Mouse (Mus musculus): ENCODE measurements around the gene Wdr20. TPM values are rescaled to one million over a fixed set of nuclear protein-coding genes. Genes with fewer than 3 reads are reported as not detected.
"Not testable (repeated sequence)": the region's sequence is repeated elsewhere in the genome, so short reads cannot be mapped to it uniquely, and the experiment has no call there.

Wdr20 gene
- total and polyA plus RNA-seq, 2 experiments from 2014 or later: 16.2 to 38.7 TPM

DNA sequence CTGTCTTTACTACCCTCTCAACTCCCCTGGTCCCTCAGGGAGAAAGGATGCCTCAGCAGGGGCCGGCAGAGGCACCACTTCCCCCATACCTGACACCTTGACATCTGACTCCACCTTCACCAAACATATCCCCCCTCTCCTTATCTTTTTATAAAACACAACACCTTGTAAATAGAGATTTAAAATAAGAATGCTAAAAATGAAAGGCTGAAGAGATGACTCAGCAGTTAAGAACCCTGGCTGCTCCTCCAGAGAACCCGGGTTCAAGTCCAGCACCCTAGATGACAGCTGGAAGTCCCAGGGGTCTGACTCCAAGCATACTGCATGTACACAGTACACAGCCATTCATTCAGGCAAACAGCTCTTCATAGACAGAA is 38.6 kb upstream of the Wdr20 start:
- H3K27me3 ChIP-seq (ENCODE audit: insufficient read depth, low read length): no peaks in the 10 kb centered on the region
- WGBS: 52% methylated on average over 2 of the region's 2 CpGs
- DNase-seq (ENCODE audit: low spot score) (no peak), ATAC-seq (ENCODE audit: low FRiP score) (no peak)
- no peak overlapping the region for H3K4me2 ChIP-seq (ENCODE audit: low read depth, low read length, poor library complexity, severe bottlenecking)
- no peak for TF ChIP-seq CTCF (IDR thresholded peaks at IDR 0.05)
- no peaks in the 10 kb centered on the region for H3K9me3 ChIP-seq (ENCODE audit: low read length)
- H3K4me1 ChIP-seq (ENCODE audit: insufficient read depth, low read length): no peaks in the 10 kb centered on the region; the same call in 1 of the 2 replicates
- H3K36me3 ChIP-seq (ENCODE audit: insufficient read depth, low read length): 0 out of 2 replicates have a peak, but pooled peaks cover 5% of the 10 kb centered on the region
- H3K9ac ChIP-seq (replicated peaks; ENCODE audit: low read length, poor library complexity, severe bottlenecking): no peak overlapping the region
- no peak overlapping the region for H3K4me3 ChIP-seq (ENCODE audit: low read depth, low read length)
- H3K27ac ChIP-seq (ENCODE audit: low read depth, low read length): no peak overlapping the region

DNA sequence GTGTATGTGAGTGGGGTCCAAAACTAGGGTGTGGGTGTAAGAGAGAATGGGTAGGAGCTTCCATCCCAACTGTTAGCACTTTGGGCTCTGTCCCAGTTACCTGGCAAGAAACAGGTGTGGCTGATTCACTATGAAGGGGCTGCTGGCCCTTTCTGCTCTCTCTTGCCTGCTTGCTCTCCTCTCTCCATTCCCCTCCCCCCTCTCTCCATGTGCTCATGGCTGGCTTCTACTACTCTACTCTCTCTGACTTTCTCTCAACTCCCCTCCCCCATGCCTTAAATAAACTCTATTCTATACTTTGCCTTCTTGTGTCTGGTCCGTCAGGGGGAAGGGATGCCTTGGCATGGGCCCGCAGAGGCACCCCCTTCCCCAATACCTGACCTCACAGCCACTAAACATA is 37.0 kb upstream of the Wdr20 start:
- Histone ChIP-seq H3K4me3 (ENCODE audit: low read depth, low read length) (no peak overlapping the region), H3K4me1 (ENCODE audit: insufficient read depth, low read length) (no peaks in the 10 kb centered on the region; the same call in 1 of the 2 replicates), H3K36me3 (ENCODE audit: insufficient read depth, low read length) (no peaks in the 10 kb centered on the region), H3K27me3 (ENCODE audit: insufficient read depth, low read length) (no peaks in the 10 kb centered on the region), H3K27ac (ENCODE audit: low read depth, low read length) (no peak overlapping the region), H3K9ac (replicated peaks; ENCODE audit: low read length, poor library complexity, severe bottlenecking) (no peak overlapping the region), H3K4me2 (ENCODE audit: low read depth, low read length, poor library complexity, severe bottlenecking) (no peak overlapping the region), H3K9me3 (ENCODE audit: low read length) (no peaks in the 10 kb centered on the region)
- ATAC-seq (ENCODE audit: low FRiP score): no peak
- no peak for TF ChIP-seq CTCF (IDR thresholded peaks at IDR 0.05)
- WGBS: 64% methylated on average over 2 of the region's 2 CpGs
- DNase-seq (ENCODE audit: low spot score): no peak

DNA sequence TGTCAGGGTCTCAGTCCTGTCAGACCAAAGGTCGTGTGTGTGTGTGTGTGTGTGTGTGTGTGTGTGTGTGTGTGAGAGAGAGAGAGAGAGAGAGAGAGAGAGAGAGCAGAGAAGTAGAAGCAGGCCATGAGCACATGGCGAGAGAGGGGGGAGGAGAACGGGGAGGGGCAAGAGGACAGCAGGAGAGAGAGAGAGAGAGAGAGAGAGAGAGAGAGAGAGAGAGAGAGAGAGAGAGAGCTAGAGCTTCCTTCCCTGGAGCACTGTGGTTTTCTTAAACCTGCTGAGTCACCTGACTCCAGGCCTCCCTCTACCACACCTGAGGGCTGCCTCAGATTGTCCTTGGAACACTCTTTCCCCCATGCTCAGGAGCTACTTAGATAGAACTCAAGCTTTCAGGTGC is 36.4 kb upstream of the Wdr20 start:
- H3K9ac ChIP-seq (replicated peaks; ENCODE audit: low read length, poor library complexity, severe bottlenecking); H3K27me3 ChIP-seq (ENCODE audit: insufficient read depth, low read length); H3K4me3 ChIP-seq (ENCODE audit: low read depth, low read length); H3K36me3 ChIP-seq (ENCODE audit: insufficient read depth, low read length); H3K4me1 ChIP-seq (ENCODE audit: insufficient read depth, low read length); DNase-seq (ENCODE audit: low spot score); H3K9me3 ChIP-seq (ENCODE audit: low read length); ATAC-seq (ENCODE audit: low FRiP score); H3K4me2 ChIP-seq (ENCODE audit: low read depth, low read length, poor library complexity, severe bottlenecking); H3K27ac ChIP-seq (ENCODE audit: low read depth, low read length): not testable (repeated sequence)
- 36% methylated on average over 2 of the region's 3 CpGs for WGBS

DNA sequence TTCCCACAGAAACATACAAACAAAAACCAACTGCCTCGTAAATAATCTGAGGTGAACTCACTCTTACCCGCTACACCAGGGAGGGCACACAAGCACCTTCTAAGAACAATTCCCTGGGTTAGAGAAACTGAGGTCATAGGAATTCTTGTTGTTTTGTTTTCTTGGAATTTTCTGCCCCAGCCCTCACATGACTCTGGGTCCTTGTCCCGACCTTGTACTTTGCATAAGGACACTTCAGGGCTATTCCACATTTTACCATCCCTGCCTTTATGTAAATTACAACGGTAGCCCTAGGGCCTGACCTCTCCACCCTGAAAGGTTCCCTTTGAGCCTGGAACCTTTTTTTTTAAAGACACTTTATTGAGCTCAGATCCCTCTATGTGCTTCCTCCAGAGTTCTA is 35.2 kb upstream of the Wdr20 start, which contains the start of gene Hsp90aa1:
Hsp90aa1 (minus strand) TSS at position 173 of the 400 bp plus-strand sequence.
- Histone ChIP-seq H3K4me3 (ENCODE audit: low read depth, low read length) (no peak within 1 kb of the TSS), H3K9me3 (ENCODE audit: low read length) (no peaks in the 10 kb centered on the region), H3K4me1 (ENCODE audit: insufficient read depth, low read length) (no peaks in the 10 kb centered on the region), H3K27ac (ENCODE audit: low read depth, low read length) (no peak within 1 kb of the TSS; the same call in 1 of the 2 replicates), H3K9ac (replicated peaks; ENCODE audit: low read length, poor library complexity, severe bottlenecking) (no peak within 1 kb of the TSS), H3K27me3 (ENCODE audit: insufficient read depth, low read length) (no peaks in the 10 kb centered on the region), H3K36me3 (ENCODE audit: insufficient read depth, low read length) (no peaks in the 10 kb centered on the region), H3K4me2 (ENCODE audit: low read depth, low read length, poor library complexity, severe bottlenecking) (no peak within 1 kb of the TSS)
- 54% methylated on average over 4 of the region's 4 CpGs for WGBS
- ATAC-seq (ENCODE audit: low FRiP score): no peak
- no peak for TF ChIP-seq CTCF (IDR thresholded peaks at IDR 0.05)
- no peak for DNase-seq (ENCODE audit: low spot score)

DNA sequence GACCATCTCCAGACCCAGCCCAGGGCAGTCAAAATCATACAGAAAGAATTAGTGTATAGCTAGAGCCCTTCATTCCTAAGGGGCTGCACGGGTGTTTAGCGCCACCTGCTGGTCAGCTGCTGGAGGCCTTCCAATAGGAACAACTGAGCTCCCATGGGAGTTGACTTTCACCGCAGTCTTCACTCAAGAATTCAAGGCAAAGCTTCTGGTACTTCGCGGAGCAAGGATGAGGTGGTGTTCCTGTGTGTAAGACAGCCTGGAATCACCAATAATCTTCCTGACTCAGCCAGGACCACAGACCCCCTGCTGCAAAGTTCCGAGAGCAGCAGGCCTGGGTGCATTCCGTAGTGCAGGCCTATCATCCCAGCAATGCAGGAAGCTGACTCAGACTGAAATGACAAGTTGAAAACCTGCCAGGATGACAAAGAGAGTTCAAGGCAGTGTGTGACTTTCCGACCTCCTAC is 34.7 kb upstream of the Wdr20 start:
- Histone ChIP-seq H3K4me3 (ENCODE audit: low read depth, low read length) (no peak overlapping the region), H3K4me2 (ENCODE audit: low read depth, low read length, poor library complexity, severe bottlenecking) (no peak overlapping the region), H3K9ac (replicated peaks; ENCODE audit: low read length, poor library complexity, severe bottlenecking) (no peak overlapping the region), H3K4me1 (ENCODE audit: insufficient read depth, low read length) (no peaks in the 10 kb centered on the region), H3K27ac (ENCODE audit: low read depth, low read length) (no peak overlapping the region), H3K36me3 (ENCODE audit: insufficient read depth, low read length) (no peaks in the 10 kb centered on the region), H3K9me3 (ENCODE audit: low read length) (no peaks in the 10 kb centered on the region), H3K27me3 (ENCODE audit: insufficient read depth, low read length) (no peaks in the 10 kb centered on the region)
- 33% methylated on average over 8 of the region's 8 CpGs for WGBS
- DNase-seq (ENCODE audit: low spot score) (peak; percentile 93), ATAC-seq (ENCODE audit: low FRiP score) (0 out of 2 replicates have a peak, but pooled peaks have one; percentile 52)
- TF ChIP-seq CTCF (IDR thresholded peaks at IDR 0.05): peak; percentile 95

DNA sequence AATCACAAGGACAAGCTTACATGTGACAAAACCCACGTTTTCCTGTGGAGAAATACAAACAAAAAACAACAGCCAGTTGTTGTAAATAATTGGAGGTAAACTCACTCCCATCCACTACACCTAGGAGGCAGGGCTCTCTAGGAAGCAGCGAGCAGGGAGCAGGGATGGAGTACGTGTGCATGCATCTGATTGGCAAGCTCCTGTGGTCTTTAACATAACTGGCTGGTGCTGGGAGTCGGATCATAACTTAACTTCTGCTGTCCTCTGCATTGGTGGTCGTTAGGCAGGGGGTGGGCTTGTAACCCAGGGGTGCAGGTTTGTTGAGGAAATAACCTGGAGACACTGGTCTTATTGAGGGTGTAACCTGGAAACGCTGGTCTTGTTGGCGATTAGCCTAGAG is 34.1 kb upstream of the Wdr20 start:
- no peak for DNase-seq (ENCODE audit: low spot score)
- Histone ChIP-seq H3K4me3 (ENCODE audit: low read depth, low read length) (no peak overlapping the region), H3K36me3 (ENCODE audit: insufficient read depth, low read length) (no peaks in the 10 kb centered on the region), H3K27ac (ENCODE audit: low read depth, low read length) (no peak overlapping the region), H3K9ac (replicated peaks; ENCODE audit: low read length, poor library complexity, severe bottlenecking) (no peak overlapping the region), H3K4me1 (ENCODE audit: insufficient read depth, low read length) (no peaks in the 10 kb centered on the region), H3K9me3 (ENCODE audit: low read length) (no peaks in the 10 kb centered on the region), H3K27me3 (ENCODE audit: insufficient read depth, low read length) (no peaks in the 10 kb centered on the region), H3K4me2 (ENCODE audit: low read depth, low read length, poor library complexity, severe bottlenecking) (no peak overlapping the region)
- no peak for ATAC-seq (ENCODE audit: low FRiP score)
- 72% methylated on average over 7 of the region's 7 CpGs for whole genome bisulfite sequencing
- no peak for TF ChIP-seq CTCF (IDR thresholded peaks at IDR 0.05)

DNA sequence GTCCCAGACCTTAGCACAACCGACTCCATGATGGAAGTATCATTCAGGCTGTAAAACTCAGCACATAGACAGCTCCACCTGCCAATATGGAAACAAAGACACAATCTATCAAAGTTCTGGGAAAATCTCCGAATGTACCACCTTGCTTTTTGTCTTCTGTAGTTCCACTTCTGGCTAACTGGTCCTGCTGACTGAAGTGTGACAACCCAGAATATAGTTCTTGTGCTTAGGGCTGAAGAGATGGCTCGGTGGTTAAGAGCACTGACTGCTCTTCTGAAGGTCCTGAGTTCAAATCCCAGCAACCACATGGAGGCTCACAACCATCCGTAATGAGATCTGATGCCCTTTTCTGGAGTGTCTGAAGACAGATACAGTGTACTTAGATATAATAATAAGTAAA is 32.3 kb upstream of the Wdr20 start:
- not testable (repeated sequence) for H3K36me3 ChIP-seq (ENCODE audit: insufficient read depth, low read length); H3K9ac ChIP-seq (replicated peaks; ENCODE audit: low read length, poor library complexity, severe bottlenecking); DNase-seq (ENCODE audit: low spot score); H3K4me3 ChIP-seq (ENCODE audit: low read depth, low read length); H3K4me1 ChIP-seq (ENCODE audit: insufficient read depth, low read length); H3K4me2 ChIP-seq (ENCODE audit: low read depth, low read length, poor library complexity, severe bottlenecking); ATAC-seq (ENCODE audit: low FRiP score); H3K27ac ChIP-seq (ENCODE audit: low read depth, low read length); H3K9me3 ChIP-seq (ENCODE audit: low read length); H3K27me3 ChIP-seq (ENCODE audit: insufficient read depth, low read length)
- 89% methylated on average over 4 of the region's 4 CpGs for WGBS
